Mouse (Mus musculus): Measurements from ENCODE around the gene Serpinf1. TPM values are rescaled to one million over a fixed set of nuclear protein-coding genes. Genes with fewer than 3 reads are reported as not detected.
"Not testable (repeated sequence)": the region's sequence is repeated elsewhere in the genome, so short reads cannot be mapped to it uniquely, and the experiment has no call there.

The Serpinf1 gene
- polyA plus RNA-seq, 1 experiment from 2014 or later: 45.4 TPM

- H3K4me1 ChIP-seq (ENCODE audit: control insufficient read depth, insufficient read depth, low read depth, low read length): no peaks in the 10 kb centered on the region
- ATAC-seq: peak; percentile 78
- 55% methylated on average over 5 of the region's 5 CpGs for WGBS
- no peaks in the 10 kb centered on the region for H3K27me3 ChIP-seq (replicated peaks; ENCODE audit: control insufficient read depth, insufficient read depth, low read length)
- no peaks in the 10 kb centered on the region for H3K36me3 ChIP-seq (ENCODE audit: control insufficient read depth, insufficient read depth, low read length)
- no peak overlapping the region for H3K9ac ChIP-seq (ENCODE audit: low read depth, low read length)
- H3K9me3 ChIP-seq (ENCODE audit: control insufficient read depth, low read length): no peaks in the 10 kb centered on the region
- H3K4me3 ChIP-seq (ENCODE audit: low read length): no peak overlapping the region
- no peak overlapping the region for H3K4me2 ChIP-seq (ENCODE audit: low read length)
- H3K27ac ChIP-seq (ENCODE audit: low read depth, low read length): no peak overlapping the region
These were observed 20.2 kb downstream of the Serpinf1 start for GRCm38 (mm10) chr11:75402271-75402690.

- Histone ChIP-seq H3K9me3 (ENCODE audit: control insufficient read depth, low read length) (no peaks in the 10 kb centered on the region), H3K4me1 (ENCODE audit: control insufficient read depth, insufficient read depth, low read depth, low read length) (no peaks in the 10 kb centered on the region), H3K4me2 (ENCODE audit: low read length) (no peak overlapping the region), H3K36me3 (ENCODE audit: control insufficient read depth, insufficient read depth, low read length) (no peaks in the 10 kb centered on the region), H3K27me3 (replicated peaks; ENCODE audit: control insufficient read depth, insufficient read depth, low read length) (no peaks in the 10 kb centered on the region), H3K27ac (ENCODE audit: low read depth, low read length) (no peak overlapping the region), H3K4me3 (ENCODE audit: low read length) (no peak overlapping the region), H3K9ac (ENCODE audit: low read depth, low read length) (no peak overlapping the region)
- WGBS: 57% methylated on average over 9 of the region's 9 CpGs
- ATAC-seq: no peak
These were observed 22.4 kb downstream of the Serpinf1 start for GRCm38 (mm10) chr11:75400099-75400498.

GRCm38 (mm10) chr11:75399411-75399841 is 23.1 kb downstream of the Serpinf1 start:
- Histone ChIP-seq H3K9me3 (ENCODE audit: control insufficient read depth, low read length) (no peaks in the 10 kb centered on the region), H3K36me3 (ENCODE audit: control insufficient read depth, insufficient read depth, low read length) (no peaks in the 10 kb centered on the region), H3K4me2 (ENCODE audit: low read length) (no peak overlapping the region), H3K9ac (ENCODE audit: low read depth, low read length) (no peak overlapping the region), H3K4me3 (ENCODE audit: low read length) (no peak overlapping the region), H3K27ac (ENCODE audit: low read depth, low read length) (no peak overlapping the region), H3K4me1 (ENCODE audit: control insufficient read depth, insufficient read depth, low read depth, low read length) (no peaks in the 10 kb centered on the region), H3K27me3 (replicated peaks; ENCODE audit: control insufficient read depth, insufficient read depth, low read length) (no peaks in the 10 kb centered on the region)
- WGBS: 85% methylated on average over 11 of the region's 11 CpGs
- ATAC-seq: no peak

- no peaks in the 10 kb centered on the region for H3K4me1 ChIP-seq (ENCODE audit: control insufficient read depth, insufficient read depth, low read depth, low read length)
- H3K27me3 ChIP-seq (replicated peaks; ENCODE audit: control insufficient read depth, insufficient read depth, low read length): no peaks in the 10 kb centered on the region
- H3K4me2 ChIP-seq (ENCODE audit: low read length): no peak overlapping the region
- H3K9ac ChIP-seq (ENCODE audit: low read depth, low read length): no peak overlapping the region
- 71% methylated on average over 7 of the region's 7 CpGs for WGBS
- no peak overlapping the region for H3K4me3 ChIP-seq (ENCODE audit: low read length)
- H3K9me3 ChIP-seq (ENCODE audit: control insufficient read depth, low read length): no peaks in the 10 kb centered on the region
- H3K27ac ChIP-seq (ENCODE audit: low read depth, low read length): no peak overlapping the region
- ATAC-seq: no peak
- H3K36me3 ChIP-seq (ENCODE audit: control insufficient read depth, insufficient read depth, low read length): no peaks in the 10 kb centered on the region
These were observed 25.0 kb downstream of the Serpinf1 start for GRCm38 (mm10) chr11:75397452-75397851.

- no peak for ATAC-seq
- H3K36me3 ChIP-seq (ENCODE audit: control insufficient read depth, insufficient read depth, low read length): no peaks in the 10 kb centered on the region
- H3K4me1 ChIP-seq (ENCODE audit: control insufficient read depth, insufficient read depth, low read depth, low read length): no peaks in the 10 kb centered on the region
- no peaks in the 10 kb centered on the region for H3K9me3 ChIP-seq (ENCODE audit: control insufficient read depth, low read length)
- no peak overlapping the region for H3K4me2 ChIP-seq (ENCODE audit: low read length)
- H3K27me3 ChIP-seq (replicated peaks; ENCODE audit: control insufficient read depth, insufficient read depth, low read length): no peaks in the 10 kb centered on the region
- no peak overlapping the region for H3K4me3 ChIP-seq (ENCODE audit: low read length)
- no peak overlapping the region for H3K9ac ChIP-seq (ENCODE audit: low read depth, low read length)
- no peak overlapping the region for H3K27ac ChIP-seq (ENCODE audit: low read depth, low read length)
- 83% methylated on average over 1 of the region's 1 CpGs for WGBS
These were observed 26.9 kb downstream of the Serpinf1 start for GRCm38 (mm10) chr11:75395611-75396010.

GRCm38 (mm10) chr11:75383529-75383928 is 39.0 kb downstream of the Serpinf1 start:
- not testable (repeated sequence) for H3K27me3 ChIP-seq (replicated peaks; ENCODE audit: control insufficient read depth, insufficient read depth, low read length); H3K9me3 ChIP-seq (ENCODE audit: control insufficient read depth, low read length); H3K36me3 ChIP-seq (ENCODE audit: control insufficient read depth, insufficient read depth, low read length); H3K4me2 ChIP-seq (ENCODE audit: low read length); H3K4me3 ChIP-seq (ENCODE audit: low read length); H3K9ac ChIP-seq (ENCODE audit: low read depth, low read length); H3K27ac ChIP-seq (ENCODE audit: low read depth, low read length); H3K4me1 ChIP-seq (ENCODE audit: control insufficient read depth, insufficient read depth, low read depth, low read length); ATAC-seq
- 59% methylated on average over 3 of the region's 3 CpGs for WGBS

- H3K27ac ChIP-seq (ENCODE audit: low read depth, low read length); H3K27me3 ChIP-seq (replicated peaks; ENCODE audit: control insufficient read depth, insufficient read depth, low read length); H3K4me1 ChIP-seq (ENCODE audit: control insufficient read depth, insufficient read depth, low read depth, low read length); H3K36me3 ChIP-seq (ENCODE audit: control insufficient read depth, insufficient read depth, low read length); H3K4me2 ChIP-seq (ENCODE audit: low read length); H3K4me3 ChIP-seq (ENCODE audit: low read length); ATAC-seq; H3K9me3 ChIP-seq (ENCODE audit: control insufficient read depth, low read length); H3K9ac ChIP-seq (ENCODE audit: low read depth, low read length): not testable (repeated sequence)
- 96% methylated on average over 2 of the region's 2 CpGs for WGBS
These were observed 43.7 kb downstream of the Serpinf1 start for GRCm38 (mm10) chr11:75378786-75379185.

- no peak for ATAC-seq
- 89% methylated on average over 1 of the region's 1 CpGs for WGBS
- Histone ChIP-seq H3K4me1 (ENCODE audit: control insufficient read depth, insufficient read depth, low read depth, low read length) (no peaks in the 10 kb centered on the region), H3K9ac (ENCODE audit: low read depth, low read length) (no peak overlapping the region), H3K27ac (ENCODE audit: low read depth, low read length) (no peak overlapping the region), H3K4me3 (ENCODE audit: low read length) (no peak overlapping the region), H3K36me3 (ENCODE audit: control insufficient read depth, insufficient read depth, low read length) (no peaks in the 10 kb centered on the region), H3K9me3 (ENCODE audit: control insufficient read depth, low read length) (no peaks in the 10 kb centered on the region), H3K27me3 (replicated peaks; ENCODE audit: control insufficient read depth, insufficient read depth, low read length) (no peaks in the 10 kb centered on the region), H3K4me2 (ENCODE audit: low read length) (no peak overlapping the region)
These were observed 45.4 kb downstream of the Serpinf1 start for GRCm38 (mm10) chr11:75377125-75377524.
